Mouse (Mus musculus): ENCODE measurements around the gene Zfp366.

DNA sequence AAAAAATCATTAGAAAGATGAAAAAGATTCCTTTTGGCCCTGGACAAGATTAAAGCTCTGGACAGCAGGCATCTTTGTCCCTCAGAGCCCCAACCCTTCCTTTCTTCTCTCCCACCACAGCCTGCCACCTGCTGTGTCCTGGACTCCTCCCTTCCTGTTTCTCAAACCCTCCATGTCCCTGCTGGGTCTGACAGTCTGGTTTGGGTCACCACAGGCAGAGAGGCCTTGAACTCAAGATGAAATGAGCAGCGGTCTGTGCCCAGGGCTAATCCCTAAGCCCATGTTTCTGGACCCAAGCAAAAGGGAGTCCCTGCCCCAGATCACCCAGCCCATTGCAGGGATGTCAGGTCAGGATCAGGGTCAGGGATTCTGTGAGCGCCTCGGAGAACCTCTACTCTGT lies 60.3 kb downstream of the Zfp366 start:
- no peak for TF ChIP-seq CTCF (IDR thresholded peaks at IDR 0.05; ENCODE audit: low read depth, low read length)
- TF ChIP-seq EP300 (IDR thresholded peaks at IDR 0.05; ENCODE audit: insufficient read depth, low read depth, low read length): no peak

All from ES-Bruce4 (cell line).